Mouse (Mus musculus) frontal cortex, postnatal 14 days (tissue): ENCODE results near the gene Spin2g.
"Not testable (repeated sequence)": the region's sequence is repeated elsewhere in the genome, so short reads cannot be mapped to it uniquely, and the experiment has no call there.

Experiments used
- DNase-seq, 2 experiments: peaks; one replicate each; pipeline ENCODE4 v3.0.0; 2022; ENCODE audit warnings: low spot score in 2 of 2

The Spin2g gene

GRCm38 (mm10) chrX:34238633-34239032, at the start of gene Spin2g:
TSS of gene Spin2g (minus strand) at chrX:34238733.
- not testable (repeated sequence) for DNase-seq
